Comparison of ENCODE assay signal across 31 mouse cellular contexts in the genomic region with DNA sequence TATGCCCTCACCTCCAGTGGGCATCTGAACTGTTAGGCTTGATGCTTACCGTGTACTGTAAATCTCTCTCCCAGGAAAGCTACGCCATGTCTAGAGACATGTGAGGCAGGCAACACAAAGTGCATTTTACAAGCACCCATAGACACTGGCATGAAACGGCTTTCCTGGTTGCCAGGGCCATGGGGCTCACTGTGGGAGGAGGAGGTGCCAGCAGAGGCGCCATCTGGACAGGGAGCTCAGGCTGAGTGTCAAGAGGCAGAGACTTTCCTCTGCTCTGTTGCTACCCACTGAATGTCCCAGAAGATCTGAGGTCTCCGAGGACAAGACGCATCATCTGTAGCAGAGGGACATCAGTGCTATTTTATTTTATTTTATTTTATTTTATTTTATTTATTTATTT.
A peak's percentile ranks its signal among the peaks of the same experiment; 100 is the strongest.
DNase-seq lines count a peak whose midpoint lies in the region; ATAC-seq and TF ChIP-seq lines count a peak whose summit lies in the region.
"Had no signal": no experiment of that assay in that cellular context is flagged by ENCODE, and none has a peak within 500 bp of the region (broad histone marks: within the 10 kb centered on the region; RNA-seq: fewer than 3 reads in every experiment).

No protein-coding gene starts in this region.

- 81% methylated on average over 6 of the region's 6 CpGs for WGBS in hindbrain, postnatal 0 days

- ATAC-seq in cerebellum, adult (ENCODE audit: insufficient number of reproducible peaks, low FRiP score, low TSS enrichment) = peak; percentile 63
- ATAC-seq in hindbrain, postnatal 0 days = no peak
- ATAC-seq: activated CD4-positive, CD25-positive, alpha-beta regulatory T cell, adult 4 months; forebrain, embryonic 13.5 days; inflammation-experienced regulatory T-cells, adult 6 months had no signal

- no peaks in the 10 kb centered on the region for H3K9me3 ChIP-seq in hindbrain, postnatal 0 days (ENCODE audit: low read length)
- H3K9me3 ChIP-seq: forebrain, embryonic 13.5 days; heart, embryonic 13.5 days; neural tube, embryonic 12.5 days had no signal

- no peak overlapping the region for H3K9ac ChIP-seq in hindbrain, postnatal 0 days (replicated peaks; ENCODE audit: low read length)
- H3K9ac ChIP-seq: forebrain, embryonic 13.5 days; heart, embryonic 13.5 days; hindbrain, embryonic 14.5 days; liver, embryonic 14.5 days; neural tube, embryonic 12.5 days had no signal

- no peaks in the 10 kb centered on the region; the same call in 1 of the 2 replicates for H3K27me3 ChIP-seq in hindbrain, postnatal 0 days (ENCODE audit: insufficient read depth, low read length)
- H3K27me3 ChIP-seq: CH12.LX; forebrain, embryonic 13.5 days; heart, embryonic 13.5 days; neural tube, embryonic 12.5 days had no signal

- peak; percentile 14 for DNase-seq in layer of hippocampus, adult 11-12 months (ENCODE audit: low spot score)
- DNase-seq in layer of hippocampus, postnatal 36 days = no peak
- peak; percentile 41 for DNase-seq in cerebellum, adult 8-10 months
- peak; percentile 84 to 86 for DNase-seq in cerebellum, postnatal 25 days
- no peak for DNase-seq in embryo, embryonic 9.5 days (ENCODE audit: extremely low spot score)
- no peak for DNase-seq in hindbrain, postnatal 0 days (ENCODE audit: low spot score)
- DNase-seq in left cerebral cortex, adult 18-20 months (ENCODE audit: low spot score in 2 of 2) = no peak
- DNase-seq: adrenal gland, adult 8-10 months; gastrocnemius, postnatal 10 days; heart, postnatal 10 days; kidney, adult 18-20 months; kidney, postnatal 36 days; lung, adult 2 months; lung, postnatal 10 days; right cerebral cortex, adult 18-20 months; spleen, adult 18-20 months; thymus, adult 18-20 months; thymus, postnatal 25 days had no signal

- no peaks in the 10 kb centered on the region for H3K36me3 ChIP-seq in hindbrain, postnatal 0 days (ENCODE audit: insufficient read depth, low read length)
- H3K36me3 ChIP-seq: heart, embryonic 13.5 days; midbrain, embryonic 10.5 days; neural tube, embryonic 12.5 days had no signal

- no peak for TF ChIP-seq CTCF in hindbrain, postnatal 0 days (IDR thresholded peaks at IDR 0.05; ENCODE audit: low read depth)

- H3K4me3 ChIP-seq in hindbrain, postnatal 0 days (ENCODE audit: low read length) = no peak overlapping the region
- H3K4me3 ChIP-seq: forebrain, embryonic 13.5 days; heart, embryonic 13.5 days; left cerebral cortex, adult 2 months; midbrain, embryonic 10.5 days; myocyte; neural tube, embryonic 12.5 days had no signal

- H3K4me1 ChIP-seq in hindbrain, postnatal 0 days (ENCODE audit: insufficient read depth, low read length) = no peaks in the 10 kb centered on the region
- H3K4me1 ChIP-seq: forebrain, embryonic 13.5 days; heart, embryonic 13.5 days; midbrain, embryonic 10.5 days; neural tube, embryonic 12.5 days had no signal

- no peak overlapping the region for H3K4me2 ChIP-seq in hindbrain, postnatal 0 days (ENCODE audit: low read depth, low read length)
- H3K4me2 ChIP-seq: forebrain, embryonic 13.5 days; heart, embryonic 13.5 days; hindbrain, embryonic 14.5 days; neural tube, embryonic 12.5 days had no signal

- no peak overlapping the region for H3K27ac ChIP-seq in hindbrain, postnatal 0 days
- H3K27ac ChIP-seq: forebrain, embryonic 13.5 days; heart, embryonic 13.5 days; hindbrain, embryonic 14.5 days; left cerebral cortex, adult 2 months; liver, embryonic 14.5 days; macrophage; midbrain, embryonic 10.5 days; neural tube, embryonic 12.5 days had no signal

Comparison
In these comparisons a context has a peak if more than half of its experiments do, and no peak if none do; other contexts are left out.
1. DNase-seq: peak in layer of hippocampus, adult 11-12 months (single experiment), cerebellum, adult 8-10 months (single experiment) and cerebellum, postnatal 25 days (2 of 2); none in layer of hippocampus, postnatal 36 days (0 of 2), embryo, embryonic 9.5 days (single experiment), hindbrain, postnatal 0 days (single experiment) and left cerebral cortex, adult 18-20 months (0 of 2).